Comparison of ENCODE assay signal across 8 mouse cellular contexts in genomic region chr9:40757685-40758270, GRCm38 (mm10). TPM values are rescaled to one million over a fixed set of nuclear protein-coding genes. Genes with fewer than 3 reads are reported as not detected.
A peak's percentile ranks its signal among the peaks of the same experiment; 100 is the strongest.
DNase-seq lines count a peak whose midpoint lies in the region; ATAC-seq and TF ChIP-seq lines count a peak whose summit lies in the region.

No protein-coding gene starts in this region.

- peaks cover 22% of the 10 kb centered on the region for H3K36me3 ChIP-seq in embryonic facial prominence, embryonic 10.5 days (replicated peaks)
- H3K36me3 ChIP-seq in heart, adult 2 months (ENCODE audit: control insufficient read depth, insufficient read depth, low read length), result no peaks in the 10 kb centered on the region
- peaks cover 22% of the 10 kb centered on the region for H3K36me3 ChIP-seq in limb, embryonic 10.5 days
- H3K36me3 ChIP-seq in midbrain, embryonic 11.5 days (ENCODE audit: control insufficient read depth, insufficient read depth, low read length), result no peaks in the 10 kb centered on the region

- ATAC-seq in midbrain, embryonic 11.5 days (ENCODE audit: low FRiP score), result peak; percentile 92

- peak overlapping the region; percentile 45 for H3K4me2 ChIP-seq in midbrain, embryonic 11.5 days

- no peaks in the 10 kb centered on the region for H3K27me3 ChIP-seq in embryonic facial prominence, embryonic 10.5 days (replicated peaks; ENCODE audit: low read depth, poor library complexity, severe bottlenecking)
- H3K27me3 ChIP-seq in heart, adult 2 months (ENCODE audit: control insufficient read depth, insufficient read depth, low read length), result no peaks in the 10 kb centered on the region
- H3K27me3 ChIP-seq in limb, embryonic 10.5 days (ENCODE audit: low read depth, poor library complexity, severe bottlenecking), result no peaks in the 10 kb centered on the region
- H3K27me3 ChIP-seq in midbrain, embryonic 11.5 days (ENCODE audit: control insufficient read depth, insufficient read depth, low read length), result no peaks in the 10 kb centered on the region

- H3K79me2 ChIP-seq in heart, adult 2 months (replicated peaks; ENCODE audit: control insufficient read depth, insufficient read depth, low read length), result no peaks in the 10 kb centered on the region

- H3K4me3 ChIP-seq in embryonic facial prominence, embryonic 10.5 days, result peak overlapping the region; percentile 49
- H3K4me3 ChIP-seq in heart, adult 2 months, result peak overlapping the region; percentile 35
- peak overlapping the region; percentile 43 for H3K4me3 ChIP-seq in limb, embryonic 10.5 days
- H3K4me3 ChIP-seq in midbrain, embryonic 11.5 days (ENCODE audit: low read depth, low read length), result peak overlapping the region; percentile 24; the same call in 1 of the 2 replicates

- H3K9me3 ChIP-seq in embryonic facial prominence, embryonic 10.5 days, result no peaks in the 10 kb centered on the region
- H3K9me3 ChIP-seq in limb, embryonic 10.5 days (replicated peaks), result no peaks in the 10 kb centered on the region
- H3K9me3 ChIP-seq in midbrain, embryonic 11.5 days (ENCODE audit: control insufficient read depth, low read length), result no peaks in the 10 kb centered on the region

- H3K4me1 ChIP-seq in embryonic facial prominence, embryonic 10.5 days, result peaks cover 21% of the 10 kb centered on the region
- peaks cover 6% of the 10 kb centered on the region for H3K4me1 ChIP-seq in heart, adult 2 months (ENCODE audit: control insufficient read depth, insufficient read depth, low read length)
- H3K4me1 ChIP-seq in limb, embryonic 10.5 days, result peaks cover 20% of the 10 kb centered on the region
- peaks cover 8% of the 10 kb centered on the region for H3K4me1 ChIP-seq in midbrain, embryonic 11.5 days (ENCODE audit: control insufficient read depth, insufficient read depth, low read length)

- H3K27ac ChIP-seq in embryonic facial prominence, embryonic 10.5 days (replicated peaks), result peak overlapping the region; percentile 80
- peak overlapping the region; percentile 90 for H3K27ac ChIP-seq in heart, adult 2 months
- peak overlapping the region; percentile 76 for H3K27ac ChIP-seq in limb, embryonic 10.5 days
- H3K27ac ChIP-seq in midbrain, embryonic 11.5 days (ENCODE audit: low read depth, low read length), result no peak overlapping the region

- intact Hi-C loops in heart, adult 2 months (cut with DNase I), result loop anchor here (2.0 kb wide), 2 partner anchors 23 to 47 kb away; no protein-coding TSS in a partner anchor

- peak overlapping the region; percentile 26; the same call in 1 of the 2 replicates for H3K9ac ChIP-seq in heart, adult 2 months (ENCODE audit: low read depth, low read length)
- peak overlapping the region; percentile 49; the same call in 1 of the 2 replicates for H3K9ac ChIP-seq in midbrain, embryonic 11.5 days (ENCODE audit: low read length)

- TF ChIP-seq POLR2A in heart, adult 2 months (IDR thresholded peaks at IDR 0.05; ENCODE audit: insufficient read depth, low read depth, low read length), result peak; percentile 70

- peak; percentile 73 for TF ChIP-seq EP300 in heart, adult 2 months (IDR thresholded peaks at IDR 0.05; ENCODE audit: insufficient read depth, low read depth, low read length)

- WGBS in embryonic facial prominence, embryonic 10.5 days, result 12% methylated on average over 22 of the region's 22 CpGs
- 3% methylated on average over 22 of the region's 22 CpGs for WGBS in heart, adult 2 months
- 15% methylated on average over 22 of the region's 22 CpGs for WGBS in limb, embryonic 10.5 days
- 12% methylated on average over 22 of the region's 22 CpGs for WGBS in midbrain, embryonic 11.5 days

- DNase-seq in 3134 (ENCODE audit: extremely low read depth, insufficient read length, low spot score), result peak; percentile 82
- peak; percentile 80 for DNase-seq in adrenal gland, postnatal 14 days
- DNase-seq in embryonic facial prominence, embryonic 10.5 days (ENCODE audit: low spot score), result peak; percentile 80
- peak; percentile 78 to 85 for DNase-seq in heart, adult 2 months
- peak; percentile 74 for DNase-seq in kidney, adult 18-20 months
- DNase-seq in limb, embryonic 10.5 days (ENCODE audit: low spot score), result peak; percentile 71
- peak; percentile 93 for DNase-seq in midbrain, embryonic 11.5 days (ENCODE audit: low spot score, missing footprints)
- peak; percentile 73 for DNase-seq in right cerebral cortex, postnatal 4 days

- TF ChIP-seq CTCF in heart, adult 2 months (IDR thresholded peaks at IDR 0.05), result peak; percentile 67

RNA-seq across cellular contexts. Expression of gene Hspa8, which starts 43.0 kb away (rescaled TPM):
- total RNA-seq in adrenal gland, postnatal 14 days (2021), result 1,718 and 2,240 TPM in 2 replicates
- 3,691 and 4,038 TPM in 2 replicates for polyA plus RNA-seq in embryonic facial prominence, embryonic 10.5 days (2016; fragmentation: Nextera tagmentation; extraction: Ambion mirVana)
- 1,000 to 10,000 TPM; 1,540 to 1,554 TPM for total RNA-seq in heart, adult 2 months (2021)
- polyA plus RNA-seq in heart, adult 2 months (2012; rRNA removed), result 2,007 and 3,319 TPM in 2 replicates
- 3,450 and 4,164 TPM in 2 replicates for polyA plus RNA-seq in limb, embryonic 10.5 days (2016; fragmentation: Nextera tagmentation; extraction: Ambion mirVana)
- 3,704 and 3,886 TPM in 2 replicates for polyA plus RNA-seq in midbrain, embryonic 11.5 days (2014; fragmentation: Nextera tagmentation; extraction: Ambion mirVana)
